Mouse (Mus musculus): ENCODE results near the gene Slc22a14.

GRCm38 (mm10) chr9:119271496-119271895 lies 93.9 kb downstream of the Slc22a14 start:
- no peak for TF ChIP-seq POLR2A (IDR thresholded peaks at IDR 0.05; ENCODE audit: borderline replicate concordance, insufficient read depth, low read length)
- TF ChIP-seq CTCF (IDR thresholded peaks at IDR 0.05; ENCODE audit: borderline replicate concordance, insufficient read depth, low read depth, low read length), result no peak

Measured in cerebellum, adult 2 months (tissue).